Mouse (Mus musculus) hindbrain, embryonic 11.5 days (tissue): Measurements from ENCODE around the gene Gm4559. TPM values are rescaled to one million over a fixed set of nuclear protein-coding genes. Genes with fewer than 3 reads are reported as not detected.
"Not testable (repeated sequence)": the region's sequence is repeated elsewhere in the genome, so short reads cannot be mapped to it uniquely, and the experiment has no call there.

Experiments
- ATAC-seq: fragments of 200-750 bp; cut with Nextera tagmentation; 2 replicates; pipeline ENCODE4 v1.8.0; 2017; ENCODE audit warnings: mild to moderate bottlenecking, moderate TSS enrichment, moderate library complexity; ENCODE audit not compliant: low FRiP score
- DNase-seq: peaks from one replicate; pipeline ENCODE4 v3.0.0-alpha.2; 2015; ENCODE audit warnings: low spot score
- H3K27ac ChIP-seq: fragments of 300-500 bp; sonication (generic); 2 replicates; pipeline ENCODE4 v1.5.1; 2014; ENCODE audit warnings: mild to moderate bottlenecking, low read depth, low read length
- H3K27me3 ChIP-seq: fragments of 300-500 bp; sonication (generic); 2 replicates; pipeline ENCODE4 v1.6.1; 2014; ENCODE audit warnings: mild to moderate bottlenecking, low read length, moderate library complexity, mixed read lengths; ENCODE audit not compliant: control insufficient read depth, insufficient read depth
- H3K36me3 ChIP-seq: fragments of 300-500 bp; sonication (generic); 2 replicates; pipeline ENCODE4 v1.6.1; 2014; ENCODE audit warnings: mild to moderate bottlenecking, low read length, moderate library complexity, mixed read lengths; ENCODE audit not compliant: control insufficient read depth, insufficient read depth
- H3K4me1 ChIP-seq: fragments of 300-500 bp; sonication (generic); replicated peaks from 2 replicates; pipeline ENCODE4 v1.6.1; 2014; ENCODE audit warnings: low read length, mixed read lengths; ENCODE audit not compliant: control insufficient read depth, insufficient read depth
- H3K4me2 ChIP-seq: fragments of 300-500 bp; sonication (generic); replicated peaks from 2 replicates; pipeline ENCODE4 v1.6.1; 2014; ENCODE audit warnings: mild to moderate bottlenecking, low read depth, low read length
- H3K4me3 ChIP-seq: fragments of 300-500 bp; sonication (generic); 2 replicates; pipeline ENCODE4 v1.5.1; 2014; ENCODE audit warnings: low read depth, low read length
- H3K9ac ChIP-seq: fragments of 300-500 bp; sonication (generic); 2 replicates; pipeline ENCODE4 v1.6.1; 2014; ENCODE audit warnings: low read depth, low read length
- H3K9me3 ChIP-seq: fragments of 300-500 bp; sonication (generic); 2 replicates; pipeline ENCODE4 v1.6.1; 2016; ENCODE audit warnings: low read length; ENCODE audit not compliant: control insufficient read depth
- WGBS: fragments of 180-500 bp; shearing (Covaris S2); extraction: QIAGEN DNeasy Blood & Tissue Kit; methylation state at CpG from one replicate; pipeline ENCODE4 v1.1.7; 2014; 5-methylcytosine and 5-hydroxymethylcytosine counted together
- polyA plus RNA-seq: library from polyadenylated mRNA; unstranded; fragments of >200 nt; fragmentation: Nextera tagmentation; extraction: Ambion mirVana; gene quantifications from 2 replicates; pipeline ENCODE4 v1.2.1, GENCODE M21; 2014

The Gm4559 gene
- polyA plus RNA-seq, 1 experiment from 2014 or later = not detected

DNA sequence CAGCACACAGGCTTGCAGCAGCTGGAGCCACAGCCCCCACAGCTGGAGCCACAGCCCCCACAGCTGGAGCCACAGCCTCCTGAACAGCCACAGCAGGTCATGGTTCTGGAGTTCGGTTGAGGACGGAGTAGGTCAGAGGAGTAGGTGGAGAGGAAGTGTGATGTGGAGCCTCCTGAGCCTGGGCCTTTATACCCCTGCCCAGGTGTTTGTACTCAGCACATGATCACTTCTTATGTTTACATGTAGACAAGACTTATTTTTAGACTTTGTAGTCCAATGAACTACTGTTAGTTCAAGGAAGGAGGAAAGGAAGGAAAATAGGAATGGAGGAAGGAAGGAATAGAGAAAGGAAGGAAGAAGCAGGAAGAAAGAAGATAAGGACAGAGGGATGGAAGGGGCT is 33.2 kb downstream of the Gm4559 start, which contains the start of gene Gm40460:
Gm40460 (minus strand) TSS at position 101 of the 400 bp plus-strand sequence.
- no peak within 1 kb of the TSS for H3K27ac ChIP-seq
- 30% methylated on average over 2 of the region's 2 CpGs for WGBS
- no peaks in the 10 kb centered on the region for H3K36me3 ChIP-seq
- H3K9ac ChIP-seq = no peak within 1 kb of the TSS
- no peaks in the 10 kb centered on the region for H3K27me3 ChIP-seq
- H3K9me3 ChIP-seq = no peaks in the 10 kb centered on the region
- no peaks in the 10 kb centered on the region for H3K4me1 ChIP-seq
- ATAC-seq (no peak), DNase-seq (no peak)
- H3K4me3 ChIP-seq = no peak within 1 kb of the TSS
- no peak within 1 kb of the TSS for H3K4me2 ChIP-seq

DNA sequence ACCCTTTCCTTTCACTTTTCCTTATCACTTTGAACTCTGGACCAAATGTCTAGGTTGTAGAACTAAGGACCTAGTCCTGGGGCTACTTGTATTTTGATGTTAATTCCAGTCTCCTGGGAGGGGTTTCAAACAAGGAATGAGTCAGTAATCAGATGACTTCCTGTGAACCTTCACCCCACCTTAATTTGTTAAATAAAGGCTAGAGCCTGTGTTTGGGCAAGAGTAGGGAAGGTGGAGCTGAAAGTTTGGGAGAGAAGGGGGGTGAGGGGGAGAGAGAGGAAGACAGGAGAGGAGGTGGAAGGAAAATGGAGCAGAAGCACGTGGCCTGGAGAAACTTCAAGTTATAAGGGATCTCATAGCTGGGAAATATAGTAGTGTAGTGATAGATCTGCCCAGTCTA is 42.6 kb downstream of the Gm4559 start:
- Histone ChIP-seq H3K4me2 (no peak overlapping the region), H3K9ac (no peak overlapping the region), H3K27ac (no peak overlapping the region), H3K27me3 (no peaks in the 10 kb centered on the region), H3K4me1 (no peaks in the 10 kb centered on the region), H3K4me3 (no peak overlapping the region), H3K9me3 (no peaks in the 10 kb centered on the region), H3K36me3 (no peaks in the 10 kb centered on the region)
- DNase-seq = no peak
- no peak for ATAC-seq
- WGBS = 46% methylated on average over 1 of the region's 1 CpGs

DNA sequence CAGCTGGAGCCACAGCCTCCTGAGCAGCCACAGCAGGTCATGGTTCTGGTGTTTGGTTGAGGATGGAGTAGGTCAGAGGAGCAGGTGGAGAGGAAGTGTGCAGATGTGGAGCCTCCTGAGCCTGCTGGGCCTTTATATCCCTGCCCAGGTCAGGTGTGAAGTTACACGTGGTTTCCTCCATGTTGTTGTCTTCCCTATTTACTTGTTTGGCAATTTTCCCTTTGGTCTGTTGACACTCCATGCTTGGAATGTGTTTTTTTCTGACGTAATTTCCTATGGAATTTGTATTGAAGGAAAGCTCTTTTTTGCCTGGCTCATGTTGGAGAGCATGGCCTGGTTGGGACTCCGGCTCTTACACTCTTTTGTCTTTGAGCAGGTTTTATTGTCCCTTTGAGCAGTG is 44.3 kb downstream of the Gm4559 start, which contains the start of gene Krtap5-5:
Krtap5-5 (minus strand) TSS at position 101 of the 400 bp plus-strand sequence.
- H3K36me3 ChIP-seq, H3K4me3 ChIP-seq, H3K4me2 ChIP-seq, H3K27ac ChIP-seq, H3K4me1 ChIP-seq, ATAC-seq, DNase-seq, H3K27me3 ChIP-seq, H3K9ac ChIP-seq, H3K9me3 ChIP-seq: not testable (repeated sequence)
- WGBS = 57% methylated on average over 3 of the region's 3 CpGs

DNA sequence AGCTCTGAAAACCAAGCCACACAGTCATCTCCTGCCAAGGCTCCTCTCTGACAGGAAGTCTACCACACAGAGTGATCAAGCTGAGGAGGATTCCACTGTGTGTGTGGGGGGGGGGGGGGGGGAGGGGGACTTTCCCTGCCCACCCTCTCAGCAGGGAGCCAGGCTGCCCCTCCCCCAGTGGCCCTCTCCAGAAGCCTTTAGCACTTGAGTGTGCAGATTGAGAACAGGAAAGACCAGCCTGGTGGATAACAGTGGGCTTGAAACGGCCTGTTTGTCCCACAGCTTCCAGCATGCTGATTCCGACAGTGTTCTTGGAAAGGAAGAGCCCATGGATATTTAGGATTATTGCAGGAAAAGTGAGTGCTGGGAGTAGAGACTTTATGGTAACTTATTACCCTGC is 49.6 kb downstream of the Gm4559 start:
- Histone ChIP-seq H3K27ac (no peak overlapping the region), H3K9ac (no peak overlapping the region), H3K9me3 (no peaks in the 10 kb centered on the region), H3K4me3 (no peak overlapping the region), H3K4me1 (no peaks in the 10 kb centered on the region), H3K4me2 (no peak overlapping the region), H3K27me3 (no peaks in the 10 kb centered on the region), H3K36me3 (no peaks in the 10 kb centered on the region)
- ATAC-seq (no peak), DNase-seq (no peak)
- WGBS = 54% methylated on average over 2 of the region's 2 CpGs

Other genes starting within 250 kb of the Gm4559 start
- 53.3 and 59.8 TPM in 2 replicates for gene Mob2, start 213.3 kb downstream of the Gm4559 start, polyA plus RNA-seq
- 19.1 and 20.9 TPM in 2 replicates for gene Dusp8, start 178.5 kb downstream of the Gm4559 start, polyA plus RNA-seq
- gene Gm45618, start 153.6 kb downstream of the Gm4559 start, polyA plus RNA-seq = not detected in 2 replicates
- not detected in 2 replicates for gene Gm39115, start 138.3 kb downstream of the Gm4559 start, polyA plus RNA-seq
- gene Gm45337, start 129.8 kb downstream of the Gm4559 start, polyA plus RNA-seq = not detected in 2 replicates
- gene Gm29735, start 117.2 kb downstream of the Gm4559 start, polyA plus RNA-seq = not detected in 2 replicates
- gene Gm4553, start 108.6 kb downstream of the Gm4559 start, polyA plus RNA-seq = not detected in 2 replicates
- not detected in 2 replicates for gene Krtap5-2, start 98.4 kb downstream of the Gm4559 start, polyA plus RNA-seq
- not detected in 2 replicates for gene Gm10153, start 84.0 kb downstream of the Gm4559 start, polyA plus RNA-seq
- not detected in 2 replicates for gene Krtap5-3, start 73.0 kb downstream of the Gm4559 start, polyA plus RNA-seq
- gene Gm7579, start 62.5 kb downstream of the Gm4559 start, polyA plus RNA-seq = not detected in 2 replicates
- gene Krtap5-5, start 44.4 kb downstream of the Gm4559 start, polyA plus RNA-seq = not detected in 2 replicates
- not detected in 2 replicates for gene Gm40460, start 33.3 kb downstream of the Gm4559 start, polyA plus RNA-seq
- not detected in 2 replicates for gene Gm2431, start 16.0 kb downstream of the Gm4559 start, polyA plus RNA-seq
- gene Krtap5-1, start 22.8 kb upstream of the Gm4559 start, polyA plus RNA-seq = not detected in 2 replicates
- not detected in 2 replicates for gene Krtap5-4, start 29.2 kb upstream of the Gm4559 start, polyA plus RNA-seq
- 0.39 and 0.47 TPM in 2 replicates for gene Ifitm10, start 99.4 kb upstream of the Gm4559 start, polyA plus RNA-seq
- not detected in 2 replicates for gene Gm49369, start 108.3 kb upstream of the Gm4559 start, polyA plus RNA-seq
- gene Ctsd, start 113.7 kb upstream of the Gm4559 start, polyA plus RNA-seq = 168 and 200 TPM in 2 replicates
- not detected in 2 replicates for gene Syt8, start 160.5 kb upstream of the Gm4559 start, polyA plus RNA-seq
- gene Tnni2, start 167.4 kb upstream of the Gm4559 start, polyA plus RNA-seq = 1.4 and 1.7 TPM in 2 replicates
- 16.1 and 18.7 TPM in 2 replicates for gene Lsp1, start 186.4 kb upstream of the Gm4559 start, polyA plus RNA-seq
- 1.7 and 1.9 TPM in 2 replicates for gene Tnnt3, start 224.5 kb upstream of the Gm4559 start, polyA plus RNA-seq